Mouse (Mus musculus) urinary bladder, postnatal 36 days (tissue): ENCODE results near the gene Myl12a.
"Not testable (repeated sequence)": the region's sequence is repeated elsewhere in the genome, so short reads cannot be mapped to it uniquely, and the experiment has no call there.

Experiments used
- DNase-seq, 2 experiments: peaks; one replicate each; pipeline ENCODE4 v3.0.0; 2022; ENCODE audit warnings: low spot score in 2 of 2, mixed read lengths in 1 of 2

Myl12a gene

DNA sequence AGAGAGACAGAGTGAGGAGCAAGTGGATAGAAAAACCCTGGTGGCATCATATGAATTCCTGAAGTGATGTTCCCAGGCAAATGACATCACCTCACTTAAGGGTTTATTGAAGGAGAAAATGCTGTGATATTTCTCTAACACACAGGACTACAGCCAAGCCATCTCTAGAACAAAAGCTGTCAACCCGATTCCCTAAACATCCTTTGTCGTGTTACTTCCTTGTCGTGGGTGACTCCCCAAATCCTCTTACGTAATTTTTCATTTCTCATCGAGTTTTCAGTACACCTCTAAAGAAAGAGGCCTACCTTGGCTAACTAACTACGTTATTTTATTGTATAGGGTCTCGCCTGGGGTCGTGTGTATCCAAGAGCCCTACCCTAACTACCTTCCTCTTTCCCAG lies 13.2 kb downstream of the Myl12a start:
- DNase-seq = no peak

GRCm38 (mm10) chr17:70988337-70988767 lies 14.3 kb downstream of the Myl12a start:
- DNase-seq = no peak

DNA sequence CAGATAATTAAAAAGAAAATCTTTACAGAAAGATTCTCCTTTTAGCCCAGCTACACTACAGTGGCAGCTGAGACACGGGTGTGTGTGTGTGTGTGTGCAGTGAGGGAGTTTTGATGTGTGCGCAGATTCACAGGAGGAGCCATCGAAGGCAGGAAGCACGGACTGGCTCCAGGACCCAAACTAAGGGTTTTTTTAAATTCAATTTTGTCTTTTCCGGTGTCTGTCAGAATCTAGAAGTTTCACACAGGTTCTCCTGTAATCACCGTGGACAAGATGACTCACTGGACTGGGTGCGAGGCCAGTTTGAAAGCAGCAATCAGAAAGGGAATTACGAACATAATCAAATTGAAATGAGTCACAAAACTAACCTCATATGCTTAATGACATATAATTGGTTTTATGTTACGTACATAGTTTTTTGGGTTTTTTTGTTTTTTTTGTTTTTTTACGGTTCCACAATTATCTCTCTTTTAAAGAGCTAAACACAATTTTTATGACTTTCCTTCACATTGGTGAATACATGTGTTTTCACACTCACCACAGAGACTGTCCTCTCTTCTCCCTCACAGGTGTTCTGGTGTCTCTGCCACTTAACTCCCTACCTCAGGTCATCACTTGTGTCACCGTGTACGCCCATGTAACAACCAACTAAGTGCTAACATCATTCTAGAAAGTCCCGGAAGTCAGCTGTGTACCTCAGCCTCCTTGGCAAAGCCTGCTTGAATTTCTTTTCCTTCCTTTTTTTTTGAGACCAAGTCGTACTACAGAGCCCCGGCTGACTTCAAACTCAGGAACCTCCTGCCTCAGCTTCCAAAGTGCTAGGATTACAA lies 15.6 kb downstream of the Myl12a start:
- no peak for DNase-seq

- no peak for DNase-seq
Measured at GRCm38 (mm10) chr17:70986355-70986740, 16.3 kb downstream of the Myl12a start.

GRCm38 (mm10) chr17:70985501-70986354 lies 16.9 kb downstream of the Myl12a start:
- DNase-seq = peak; percentile 39 to 69

DNA sequence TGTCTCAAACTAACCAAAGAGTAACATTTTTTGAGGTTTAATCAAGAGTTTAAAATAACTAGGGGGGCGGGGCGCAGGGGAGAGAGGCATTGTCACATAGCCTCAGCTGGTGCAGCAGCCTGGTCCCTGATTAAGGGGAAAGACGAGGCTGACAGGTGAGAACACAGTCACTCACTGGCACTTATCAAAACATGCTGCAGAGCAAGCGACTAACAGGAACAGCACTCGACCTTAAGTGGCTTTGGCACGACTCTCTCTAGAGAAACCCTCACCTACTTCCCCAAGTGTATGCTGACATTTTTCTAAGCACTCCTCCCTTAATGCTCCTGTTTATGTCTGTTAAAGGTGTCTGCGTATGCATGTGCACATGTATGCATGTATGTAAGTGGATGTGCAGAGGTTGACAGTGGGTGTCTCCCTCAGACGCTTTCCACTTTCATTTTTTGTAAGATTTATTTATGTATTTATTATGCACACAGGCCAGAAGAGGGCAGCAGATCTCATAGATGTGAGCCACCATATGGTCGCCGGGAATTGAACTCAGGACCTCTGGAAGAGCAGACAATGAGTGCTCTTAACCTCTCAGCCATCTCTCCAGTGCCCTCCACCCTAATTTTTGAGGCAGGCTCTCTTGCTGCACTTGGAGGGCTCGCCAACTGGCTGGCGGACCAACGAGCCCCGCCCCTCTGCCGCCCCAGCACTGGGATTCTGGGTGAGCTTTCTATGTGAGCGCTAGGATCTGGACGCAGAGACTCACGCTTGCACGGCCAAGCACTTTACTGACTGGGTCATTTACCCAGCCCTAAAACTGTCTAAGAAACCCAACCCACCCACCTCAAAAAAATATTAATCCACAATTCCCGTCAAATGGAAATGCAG lies 23.1 kb downstream of the Myl12a start:
- no peak for DNase-seq

DNA sequence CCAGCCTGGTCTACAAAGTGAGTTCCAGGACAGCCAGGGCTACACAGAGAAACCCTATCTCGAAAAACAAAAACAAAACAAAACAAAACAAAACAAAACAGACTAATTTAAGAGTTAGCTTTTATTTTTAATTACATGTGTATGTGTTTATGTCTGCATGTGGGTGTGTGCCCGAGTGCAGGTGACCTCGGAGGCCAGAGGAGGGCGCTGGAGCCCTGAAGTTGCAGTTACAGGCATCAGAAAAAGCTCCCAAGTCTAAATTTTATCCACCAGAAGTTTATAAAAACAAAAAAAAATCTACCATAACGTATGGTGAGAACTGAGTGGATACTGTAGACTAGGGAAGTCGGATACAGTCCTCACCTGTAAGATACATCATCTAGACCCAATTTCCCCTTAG lies 24.9 kb downstream of the Myl12a start:
- no peak for DNase-seq

- DNase-seq = not testable (repeated sequence)
Measured at GRCm38 (mm10) chr17:70974065-70974464, 28.6 kb downstream of the Myl12a start.

DNA sequence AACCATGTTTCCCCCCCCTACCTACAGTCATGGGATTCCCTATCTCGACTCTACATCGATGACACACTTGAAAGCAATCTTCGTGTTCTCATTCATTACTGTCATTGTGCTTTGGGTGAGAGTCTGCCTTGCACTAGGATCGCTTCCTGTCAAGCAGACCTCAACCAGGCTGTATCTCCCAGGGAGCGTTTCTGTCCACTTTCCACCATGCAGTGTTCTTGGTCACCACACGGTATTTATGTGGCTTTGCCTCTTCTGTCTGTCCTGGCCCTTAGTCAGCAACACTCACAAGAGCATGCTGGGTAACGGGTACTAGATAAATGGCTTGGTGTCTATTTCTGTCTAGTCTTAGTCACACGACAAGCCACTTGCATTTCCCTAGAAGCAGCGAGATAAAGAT lies 29.3 kb downstream of the Myl12a start:
- no peak for DNase-seq

DNA sequence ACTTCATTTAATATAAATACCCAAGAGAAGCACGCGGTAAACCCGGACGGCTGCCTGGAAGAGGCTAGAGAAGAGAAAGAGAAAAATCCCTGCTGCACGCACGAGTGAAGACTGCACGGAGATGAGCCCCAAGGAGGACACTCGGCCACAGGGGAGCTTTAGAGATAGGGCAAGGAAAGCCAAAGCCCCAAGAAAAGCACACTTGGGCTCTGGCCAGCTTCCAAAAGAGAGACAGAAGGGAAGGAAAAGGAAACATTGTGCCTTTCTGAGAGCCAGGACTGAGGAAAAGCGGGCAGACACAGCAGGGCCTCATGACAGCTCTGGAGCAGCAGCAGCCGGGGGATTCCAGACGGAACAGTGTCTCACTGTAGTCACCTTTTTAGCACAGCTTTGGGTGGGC lies 31.5 kb downstream of the Myl12a start:
- DNase-seq = no peak

GRCm38 (mm10) chr17:70968606-70969191 lies 34.0 kb downstream of the Myl12a start:
- DNase-seq = no peak

DNA sequence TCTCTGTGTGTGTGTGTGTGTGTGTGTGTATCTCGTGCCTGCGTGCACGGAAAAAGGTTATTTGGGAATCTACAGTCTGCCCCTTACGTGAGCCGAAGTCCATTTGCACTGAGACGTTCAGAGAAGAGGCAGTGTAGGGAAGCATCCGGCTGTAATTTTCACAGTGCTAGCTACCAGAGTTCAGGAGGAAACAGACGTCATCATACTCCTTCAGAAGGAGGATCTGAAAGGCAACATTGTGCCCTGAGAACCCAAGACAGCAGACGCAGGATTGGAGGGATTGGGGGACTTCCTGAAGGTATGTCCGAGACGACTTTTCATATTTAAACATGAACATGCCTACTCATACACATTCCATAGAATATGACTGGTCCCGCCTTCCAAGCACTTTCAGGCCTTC lies 35.0 kb downstream of the Myl12a start:
- DNase-seq = no peak

DNA sequence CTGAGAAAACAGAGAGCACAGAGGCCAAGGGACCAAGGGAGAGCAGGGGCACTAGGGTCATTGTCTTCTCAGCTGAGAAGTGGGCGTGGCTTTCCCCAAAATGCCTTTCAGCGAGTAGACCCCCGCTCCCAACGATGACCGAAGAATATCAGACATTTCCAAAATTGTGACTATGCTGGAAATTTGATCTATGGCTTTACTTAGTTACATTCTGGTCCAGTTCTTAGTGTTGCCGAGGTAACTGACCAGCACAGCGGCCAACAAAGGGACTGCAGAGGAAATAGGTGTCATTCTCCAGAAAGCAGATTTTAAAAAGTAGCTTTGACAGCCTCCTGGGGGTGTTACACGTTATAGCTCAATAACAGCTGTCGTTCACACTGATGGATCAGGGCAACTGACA lies 35.5 kb downstream of the Myl12a start:
- no peak for DNase-seq

DNA sequence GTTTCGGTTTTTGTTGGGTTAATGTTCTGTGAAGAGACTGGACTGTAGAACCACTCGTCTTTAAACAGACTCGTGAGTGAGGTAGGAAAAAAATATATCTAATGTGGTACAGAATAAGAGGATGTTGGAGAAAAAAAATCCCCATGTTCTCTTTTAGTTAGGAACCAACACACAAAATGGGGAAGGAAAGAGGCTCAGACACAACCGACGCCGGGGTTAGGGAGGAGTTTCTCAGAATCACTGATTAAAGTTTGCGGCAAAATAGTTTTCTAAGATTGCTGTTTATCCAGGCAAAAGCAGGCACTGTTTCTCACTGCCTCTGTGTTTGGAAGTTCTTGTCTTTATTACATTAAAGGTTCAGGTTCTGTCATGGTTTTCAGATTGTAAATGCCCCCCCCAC lies 36.6 kb downstream of the Myl12a start:
- DNase-seq = no peak

DNA sequence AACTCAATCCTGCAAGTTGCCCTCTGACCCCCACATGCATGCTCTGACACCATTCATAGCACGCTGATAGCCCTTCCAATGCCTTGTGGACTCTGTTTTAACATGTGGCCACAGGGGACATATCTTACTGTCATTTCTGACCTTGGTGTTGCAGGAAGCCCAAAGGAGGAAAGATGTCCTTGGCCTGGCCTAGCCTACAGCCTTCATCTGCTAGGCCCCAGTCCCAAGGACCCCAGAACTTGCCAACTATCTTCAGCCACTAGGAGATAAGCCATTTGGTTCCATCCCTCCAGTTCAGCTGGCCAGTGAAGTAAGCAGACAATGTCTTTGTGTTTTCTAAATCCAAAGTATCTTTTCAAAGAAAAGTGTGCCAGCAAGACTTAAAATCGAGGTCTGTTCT lies 37.4 kb downstream of the Myl12a start:
- no peak for DNase-seq

DNA sequence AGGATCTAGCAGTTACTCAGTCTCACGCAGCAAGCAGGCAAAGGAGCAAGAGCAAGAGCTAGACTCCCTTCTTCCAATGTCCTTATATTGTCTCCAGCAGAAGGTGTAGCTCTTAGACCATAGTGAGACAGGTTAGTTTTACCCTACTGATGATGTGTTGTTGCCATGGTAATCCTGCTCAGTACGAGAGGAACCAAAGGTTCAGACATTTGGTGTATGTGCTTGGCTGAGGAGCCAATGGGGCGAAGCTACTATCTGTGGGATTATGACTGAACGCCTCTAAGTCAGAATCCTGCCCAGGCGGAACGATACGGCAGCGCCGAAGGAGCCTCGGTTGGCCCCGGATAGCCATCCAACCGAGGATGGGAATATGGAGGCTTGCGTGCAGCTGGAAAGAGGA lies 39.1 kb downstream of the Myl12a start:
- DNase-seq = peak; percentile 95 to 99

- no peak for DNase-seq
Measured at GRCm38 (mm10) chr17:70951266-70951665, 51.4 kb downstream of the Myl12a start.

GRCm38 (mm10) chr17:70949171-70949570 lies 53.5 kb downstream of the Myl12a start:
- no peak for DNase-seq

DNA sequence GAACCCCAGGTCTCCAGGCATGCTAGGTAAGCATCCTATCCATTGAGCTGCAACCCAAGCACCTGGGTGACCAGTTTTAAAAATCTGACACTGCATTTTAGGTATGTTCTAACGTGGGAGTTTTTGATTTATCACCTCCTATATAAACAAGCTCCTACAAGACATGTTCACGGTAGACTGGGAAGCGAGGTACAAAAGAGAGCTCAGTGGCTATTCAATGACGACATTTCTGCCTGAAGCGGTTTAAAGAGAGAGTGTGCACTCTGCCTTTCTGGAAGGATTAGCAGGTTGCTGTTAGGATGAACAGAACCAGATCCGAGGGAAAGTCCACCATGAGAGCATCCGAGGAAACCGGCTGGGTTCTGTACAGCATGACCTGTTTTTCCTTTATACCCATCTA lies 54.0 kb downstream of the Myl12a start:
- no peak for DNase-seq

GRCm38 (mm10) chr17:70943779-70944178 lies 58.9 kb downstream of the Myl12a start:
- no peak for DNase-seq
